Mouse (Mus musculus) testis, adult 2 months (tissue): ENCODE data around the gene Rps26.
"Not testable (repeated sequence)": the region's sequence is repeated elsewhere in the genome, so short reads cannot be mapped to it uniquely, and the experiment has no call there.

Experiments used
- CTCF ChIP-seq: fragments of 200-500 bp; IDR thresholded peaks from 2 replicates; pipeline ENCODE4 v1.5.1; 2012; ENCODE audit warnings: low read depth, mild to moderate bottlenecking, inconsistent platforms, low read length, moderate library complexity; ENCODE audit not compliant: control insufficient read depth, insufficient read depth, insufficient replicate concordance
- POLR2A ChIP-seq: fragments of 200-500 bp; IDR thresholded peaks from 2 replicates; pipeline ENCODE4 v1.6.1; 2012; ENCODE audit warnings: low read depth, mild to moderate bottlenecking, inconsistent platforms, low read length, moderate library complexity; ENCODE audit not compliant: control insufficient read depth

- not testable (repeated sequence) for TF ChIP-seq CTCF, POLR2A
Measured at GRCm38 (mm10) chr10:128615798-128616448, 10.6 kb downstream of the Rps26 start.
